Mouse (Mus musculus): ENCODE measurements around the gene Paxx.

Gene Paxx

GRCm38 (mm10) chr2:25477541-25477940, 16.6 kb upstream of the Paxx start:
- H3K9me3 ChIP-seq (ENCODE audit: low read length): no peaks in the 10 kb centered on the region
- no peak overlapping the region for H3K4me3 ChIP-seq (replicated peaks; ENCODE audit: low read length)
- H3K36me3 ChIP-seq (ENCODE audit: insufficient read depth, low read length): no peaks in the 10 kb centered on the region
- H3K27me3 ChIP-seq (ENCODE audit: insufficient read depth, low read length): peaks cover 18% of the 10 kb centered on the region
- TF ChIP-seq POU5F1 (IDR thresholded peaks at IDR 0.05; ENCODE audit: borderline replicate concordance, low read length): no peak
- TF ChIP-seq NANOG (IDR thresholded peaks at IDR 0.05; ENCODE audit: borderline replicate concordance, low read length): no peak
- TF ChIP-seq CTCF (conservative IDR thresholded peaks at IDR 0.05; ENCODE audit: low read length): no peak
- no peaks in the 10 kb centered on the region for H3K4me1 ChIP-seq (replicated peaks; ENCODE audit: low read depth, low read length)

DNA sequence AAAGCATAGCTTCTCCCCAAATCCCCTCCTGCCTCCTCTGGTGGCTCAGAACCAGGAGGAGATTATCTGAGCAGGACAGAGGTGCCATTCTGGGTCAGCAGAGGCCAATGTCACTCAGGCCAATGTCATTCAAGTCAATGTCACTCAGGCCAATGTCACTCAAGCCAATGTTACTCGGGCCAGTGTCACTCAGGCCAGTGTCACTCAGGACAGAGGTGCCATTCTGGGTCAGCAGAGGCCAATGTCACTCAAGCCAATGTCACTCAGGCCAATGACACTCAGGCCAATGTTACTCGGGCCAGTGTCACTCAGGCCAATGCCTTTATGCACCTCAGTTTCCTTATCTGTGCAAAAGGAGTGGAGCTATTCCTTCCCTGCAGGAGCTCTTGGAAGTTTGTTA, 11.7 kb upstream of the Paxx start:
- TF ChIP-seq POU5F1 (IDR thresholded peaks at IDR 0.05; ENCODE audit: borderline replicate concordance, low read length) (no peak), NANOG (IDR thresholded peaks at IDR 0.05; ENCODE audit: borderline replicate concordance, low read length) (no peak), CTCF (conservative IDR thresholded peaks at IDR 0.05; ENCODE audit: low read length) (no peak)
- Histone ChIP-seq H3K36me3 (ENCODE audit: insufficient read depth, low read length) (no peaks in the 10 kb centered on the region), H3K4me1 (replicated peaks; ENCODE audit: low read depth, low read length) (peaks cover 16% of the 10 kb centered on the region), H3K27me3 (ENCODE audit: insufficient read depth, low read length) (peaks cover 37% of the 10 kb centered on the region), H3K4me3 (replicated peaks; ENCODE audit: low read length) (no peak overlapping the region), H3K9me3 (ENCODE audit: low read length) (no peaks in the 10 kb centered on the region)

GRCm38 (mm10) chr2:25469969-25470368, 9.1 kb upstream of the Paxx start, which contains the start of gene Ptgds:
Ptgds (minus strand) TSS chr2:25470046.
- no peaks in the 10 kb centered on the region for H3K36me3 ChIP-seq (ENCODE audit: insufficient read depth, low read length)
- H3K9me3 ChIP-seq (ENCODE audit: low read length): no peaks in the 10 kb centered on the region
- TF ChIP-seq POU5F1 (IDR thresholded peaks at IDR 0.05; ENCODE audit: borderline replicate concordance, low read length) (no peak), NANOG (IDR thresholded peaks at IDR 0.05; ENCODE audit: borderline replicate concordance, low read length) (no peak), CTCF (conservative IDR thresholded peaks at IDR 0.05; ENCODE audit: low read length) (no peak)
- peaks cover 19% of the 10 kb centered on the region; the same call in 1 of the 2 replicates for H3K27me3 ChIP-seq (ENCODE audit: insufficient read depth, low read length)
- no peak within 1 kb of the TSS for H3K4me3 ChIP-seq (replicated peaks; ENCODE audit: low read length)
- H3K4me1 ChIP-seq (replicated peaks; ENCODE audit: low read depth, low read length): peaks cover 22% of the 10 kb centered on the region

DNA sequence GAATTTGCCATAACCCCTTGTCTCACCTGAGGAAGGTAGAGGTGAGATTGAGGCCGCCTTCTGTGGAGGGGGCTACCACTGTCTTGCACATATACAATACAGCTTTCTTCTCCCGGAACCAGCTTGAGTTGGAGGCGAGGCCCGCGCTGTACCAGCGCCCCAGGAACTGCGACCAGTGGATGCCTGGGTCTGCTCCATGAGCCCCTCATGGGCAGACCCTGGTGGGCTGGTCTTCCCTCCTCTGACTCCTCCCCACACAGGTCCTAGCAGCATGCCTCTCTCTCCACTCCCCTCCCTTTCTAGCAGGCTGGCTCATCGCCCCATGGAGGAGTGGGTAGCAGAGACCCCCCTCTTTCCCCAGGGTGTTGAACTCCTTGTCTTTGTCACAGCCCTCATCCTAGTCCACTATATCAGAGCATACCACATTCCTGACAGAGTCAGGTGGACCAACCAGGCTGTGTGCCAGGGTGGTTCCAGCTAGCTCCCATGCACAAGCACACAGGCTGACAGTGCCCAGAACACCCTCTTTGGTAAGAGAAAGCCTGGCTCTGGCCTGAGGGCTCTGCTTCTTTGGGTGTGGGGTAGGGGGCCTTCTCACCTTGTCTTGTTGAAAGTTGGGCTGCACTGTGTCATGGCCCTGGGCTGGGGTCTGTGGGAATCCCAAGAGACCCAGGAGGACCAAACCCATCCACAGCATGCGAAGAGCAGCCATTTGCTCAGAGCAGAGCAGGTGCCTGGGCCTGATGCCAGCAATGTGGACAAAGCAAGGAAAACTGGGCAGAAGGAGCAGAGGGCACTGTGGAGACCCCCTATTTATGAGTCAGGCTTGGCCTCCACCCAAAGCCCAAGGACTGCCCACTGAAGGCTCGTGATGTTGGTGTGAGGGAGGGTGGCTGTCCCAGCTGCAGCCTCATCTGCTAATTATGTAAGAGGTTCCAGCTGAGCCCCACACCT, 8.3 kb upstream of the Paxx start:
- Histone ChIP-seq H3K4me3 (replicated peaks; ENCODE audit: low read length) (no peak overlapping the region), H3K9me3 (ENCODE audit: low read length) (no peaks in the 10 kb centered on the region), H3K36me3 (ENCODE audit: insufficient read depth, low read length) (no peaks in the 10 kb centered on the region), H3K27me3 (ENCODE audit: insufficient read depth, low read length) (peaks cover 19% of the 10 kb centered on the region; the same call in 1 of the 2 replicates), H3K4me1 (replicated peaks; ENCODE audit: low read depth, low read length) (peaks cover 22% of the 10 kb centered on the region)
- TF ChIP-seq CTCF (conservative IDR thresholded peaks at IDR 0.05; ENCODE audit: low read length) (no peak), NANOG (IDR thresholded peaks at IDR 0.05; ENCODE audit: borderline replicate concordance, low read length) (no peak), POU5F1 (IDR thresholded peaks at IDR 0.05; ENCODE audit: borderline replicate concordance, low read length) (no peak)

DNA sequence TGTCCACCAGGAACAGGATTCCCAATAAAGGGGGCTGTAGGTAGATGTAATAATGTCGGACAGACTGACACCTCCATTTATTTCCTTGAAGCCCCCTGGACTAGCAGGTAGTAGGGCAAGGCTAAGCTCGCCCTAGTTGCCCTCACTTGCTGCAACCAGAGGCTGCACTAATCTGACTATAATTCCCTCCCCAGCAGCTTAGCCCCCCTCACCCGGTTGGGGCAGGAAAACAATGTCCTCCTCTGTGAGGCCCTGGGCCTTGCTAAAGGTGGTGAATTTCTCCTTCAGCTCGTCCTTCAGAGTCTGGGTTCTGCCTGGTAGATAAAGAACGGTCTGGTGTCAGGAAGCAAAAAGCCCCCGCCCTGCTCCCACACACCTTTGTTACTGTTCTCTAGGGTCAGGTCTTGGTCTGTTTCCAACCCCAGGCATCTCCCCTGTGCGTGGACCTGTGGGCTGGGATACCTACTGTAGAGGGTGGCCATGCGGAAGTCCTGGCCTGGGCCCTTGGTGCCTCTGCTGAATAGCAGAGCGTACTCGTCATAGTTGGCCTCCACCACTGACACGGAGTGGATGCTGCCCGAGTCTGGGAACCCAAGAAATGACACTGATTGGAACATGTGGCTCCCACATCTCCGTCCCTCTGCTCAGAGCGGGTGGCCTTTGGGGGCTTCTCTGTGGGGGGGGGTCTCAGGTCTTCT, 6.9 kb upstream of the Paxx start:
- Histone ChIP-seq H3K9me3 (ENCODE audit: low read length) (no peaks in the 10 kb centered on the region), H3K36me3 (ENCODE audit: insufficient read depth, low read length) (no peaks in the 10 kb centered on the region), H3K27me3 (ENCODE audit: insufficient read depth, low read length) (peaks cover 19% of the 10 kb centered on the region; the same call in 1 of the 2 replicates), H3K4me1 (replicated peaks; ENCODE audit: low read depth, low read length) (peaks cover 22% of the 10 kb centered on the region), H3K4me3 (replicated peaks; ENCODE audit: low read length) (peak overlapping the region; percentile 23; the same call in 1 of the 2 replicates)
- TF ChIP-seq POU5F1 (IDR thresholded peaks at IDR 0.05; ENCODE audit: borderline replicate concordance, low read length) (no peak), NANOG (IDR thresholded peaks at IDR 0.05; ENCODE audit: borderline replicate concordance, low read length) (no peak), CTCF (conservative IDR thresholded peaks at IDR 0.05; ENCODE audit: low read length) (no peak)

GRCm38 (mm10) chr2:25465816-25466635, 5.1 kb upstream of the Paxx start:
- Histone ChIP-seq H3K9me3 (ENCODE audit: low read length) (no peaks in the 10 kb centered on the region), H3K4me3 (replicated peaks; ENCODE audit: low read length) (no peak overlapping the region), H3K36me3 (ENCODE audit: insufficient read depth, low read length) (no peaks in the 10 kb centered on the region), H3K27me3 (ENCODE audit: insufficient read depth, low read length) (peaks cover 19% of the 10 kb centered on the region; the same call in 1 of the 2 replicates), H3K4me1 (replicated peaks; ENCODE audit: low read depth, low read length) (peaks cover 28% of the 10 kb centered on the region)
- TF ChIP-seq POU5F1 (IDR thresholded peaks at IDR 0.05; ENCODE audit: borderline replicate concordance, low read length) (no peak), NANOG (IDR thresholded peaks at IDR 0.05; ENCODE audit: borderline replicate concordance, low read length) (no peak), CTCF (conservative IDR thresholded peaks at IDR 0.05; ENCODE audit: low read length) (no peak)

DNA sequence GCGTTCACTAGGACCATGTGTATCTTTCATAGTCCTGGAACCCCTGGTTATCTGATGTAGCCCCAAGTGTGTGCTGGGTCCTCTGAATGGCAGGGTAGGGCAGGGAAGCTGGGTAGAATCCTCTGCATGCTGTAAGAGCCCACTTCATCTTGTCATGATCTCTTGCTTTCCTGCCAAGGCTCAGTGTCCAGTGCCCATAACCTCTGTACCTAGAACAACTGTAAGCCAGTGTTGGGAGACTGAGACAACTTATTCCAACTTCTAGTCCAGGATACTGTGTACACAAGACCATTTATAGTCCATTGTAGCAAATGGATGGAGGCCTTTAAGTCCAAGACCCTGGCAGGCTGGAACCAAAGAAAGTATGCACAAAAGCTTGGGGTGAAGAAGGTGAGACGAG, 4.4 kb upstream of the Paxx start:
- H3K27me3 ChIP-seq (ENCODE audit: insufficient read depth, low read length): peaks cover 19% of the 10 kb centered on the region
- peaks cover 33% of the 10 kb centered on the region for H3K4me1 ChIP-seq (replicated peaks; ENCODE audit: low read depth, low read length)
- TF ChIP-seq POU5F1 (IDR thresholded peaks at IDR 0.05; ENCODE audit: borderline replicate concordance, low read length) (no peak), CTCF (conservative IDR thresholded peaks at IDR 0.05; ENCODE audit: low read length) (no peak), NANOG (IDR thresholded peaks at IDR 0.05; ENCODE audit: borderline replicate concordance, low read length) (no peak)
- H3K4me3 ChIP-seq (replicated peaks; ENCODE audit: low read length): no peak overlapping the region
- H3K9me3 ChIP-seq (ENCODE audit: low read length): no peaks in the 10 kb centered on the region
- no peaks in the 10 kb centered on the region for H3K36me3 ChIP-seq (ENCODE audit: insufficient read depth, low read length)
